Mouse (Mus musculus) olfactory bulb, adult 2 months (tissue): ENCODE data around the gene Tsr1.

ENCODE experiments used
- CTCF ChIP-seq: fragments of 200-500 bp; IDR thresholded peaks from 2 replicates; pipeline ENCODE4 v1.5.1; 2012; ENCODE audit warnings: low read depth, mild to moderate bottlenecking, low read length, moderate library complexity; ENCODE audit not compliant: insufficient read depth
- POLR2A ChIP-seq: fragments of 200-500 bp; IDR thresholded peaks from 2 replicates; pipeline ENCODE4 v1.6.1; 2012; ENCODE audit warnings: mild to moderate bottlenecking, low read depth, low read length, moderate library complexity; ENCODE audit not compliant: insufficient read depth

DNA sequence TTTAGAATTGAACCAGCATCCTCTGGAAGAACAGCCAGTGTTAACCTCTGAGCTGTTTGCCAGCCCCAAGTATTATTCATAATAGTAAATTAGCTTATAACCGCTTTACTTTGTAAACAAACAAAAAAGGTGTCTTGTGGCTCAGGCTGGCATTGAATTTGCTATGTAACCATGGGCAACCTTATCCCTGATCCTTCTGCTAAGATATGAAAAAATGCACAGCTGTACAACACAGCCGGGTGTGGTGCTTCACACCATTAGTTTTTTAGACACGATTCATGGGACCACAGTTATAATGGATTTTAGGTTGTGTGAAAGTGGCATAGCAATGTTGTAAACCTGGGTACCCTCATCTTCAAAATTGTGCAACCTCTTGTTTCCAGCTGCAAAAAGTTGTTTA is 14.6 kb downstream of the Tsr1 start:
- TF ChIP-seq POLR2A (no peak), CTCF (no peak)
